Mouse (Mus musculus) thymus, adult 2 months (tissue): ENCODE results near the gene Slmap. TPM values are rescaled to one million over a fixed set of nuclear protein-coding genes. Genes with fewer than 3 reads are reported as not detected.

ENCODE experiments used
- DNase-seq: peaks from one replicate; pipeline ENCODE4 v3.0.0; 2021
- H3K27ac ChIP-seq: fragments of 200-500 bp; 2 replicates; pipeline ENCODE4 v1.5.1; 2012; ENCODE audit warnings: low read length, control low read depth; ENCODE audit not compliant: control insufficient read depth, insufficient read depth
- H3K27me3 ChIP-seq: fragments of 200-500 bp; 2 replicates; pipeline ENCODE4 v1.6.1; 2012; ENCODE audit warnings: mild to moderate bottlenecking, low read length, moderate library complexity, mixed read lengths; ENCODE audit not compliant: control insufficient read depth, insufficient read depth
- H3K36me3 ChIP-seq: fragments of 200-500 bp; 2 replicates; pipeline ENCODE4 v1.6.1; 2012; ENCODE audit warnings: mild to moderate bottlenecking, low read length, moderate library complexity; ENCODE audit not compliant: control insufficient read depth, insufficient read depth
- H3K4me1 ChIP-seq: fragments of 200-500 bp; replicated peaks from 2 replicates; pipeline ENCODE4 v1.6.1; 2012; ENCODE audit warnings: low read length; ENCODE audit not compliant: control insufficient read depth, insufficient read depth
- H3K4me3 ChIP-seq: fragments of 200-500 bp; 2 replicates; pipeline ENCODE4 v1.5.1; 2012; ENCODE audit warnings: mild to moderate bottlenecking, low read length, control low read depth, moderate library complexity; ENCODE audit not compliant: control insufficient read depth, insufficient read depth
- CTCF ChIP-seq: fragments of 200-500 bp; IDR thresholded peaks from 2 replicates; pipeline ENCODE4 v1.5.1; 2012; ENCODE audit warnings: mild to moderate bottlenecking, control low read depth, low read length, moderate library complexity, borderline replicate concordance; ENCODE audit not compliant: control insufficient read depth, poor library complexity, insufficient read depth; ENCODE audit errors: extremely low read depth
- POLR2A ChIP-seq: fragments of 200-500 bp; IDR thresholded peaks from 2 replicates; pipeline ENCODE4 v1.6.1; 2012; ENCODE audit warnings: mild to moderate bottlenecking, low read length, control low read depth, moderate library complexity; ENCODE audit not compliant: control insufficient read depth, poor library complexity, insufficient read depth; ENCODE audit errors: extremely low read depth
- WGBS: fragments of 180-500 bp; shearing (Covaris S2); methylation state at CpG from one replicate; pipeline ENCODE4 v1.1.7; 2018; 5-methylcytosine and 5-hydroxymethylcytosine counted together
- polyA plus RNA-seq: library from polyadenylated mRNA; depleted of rRNA; stranded (reverse); fragments of >200 nt; gene quantifications from 2 replicates; pipeline ENCODE4 v1.2.3, GENCODE M21; 2012

Gene Slmap
- polyA plus RNA-seq, 1 experiment = 20.9 TPM

DNA sequence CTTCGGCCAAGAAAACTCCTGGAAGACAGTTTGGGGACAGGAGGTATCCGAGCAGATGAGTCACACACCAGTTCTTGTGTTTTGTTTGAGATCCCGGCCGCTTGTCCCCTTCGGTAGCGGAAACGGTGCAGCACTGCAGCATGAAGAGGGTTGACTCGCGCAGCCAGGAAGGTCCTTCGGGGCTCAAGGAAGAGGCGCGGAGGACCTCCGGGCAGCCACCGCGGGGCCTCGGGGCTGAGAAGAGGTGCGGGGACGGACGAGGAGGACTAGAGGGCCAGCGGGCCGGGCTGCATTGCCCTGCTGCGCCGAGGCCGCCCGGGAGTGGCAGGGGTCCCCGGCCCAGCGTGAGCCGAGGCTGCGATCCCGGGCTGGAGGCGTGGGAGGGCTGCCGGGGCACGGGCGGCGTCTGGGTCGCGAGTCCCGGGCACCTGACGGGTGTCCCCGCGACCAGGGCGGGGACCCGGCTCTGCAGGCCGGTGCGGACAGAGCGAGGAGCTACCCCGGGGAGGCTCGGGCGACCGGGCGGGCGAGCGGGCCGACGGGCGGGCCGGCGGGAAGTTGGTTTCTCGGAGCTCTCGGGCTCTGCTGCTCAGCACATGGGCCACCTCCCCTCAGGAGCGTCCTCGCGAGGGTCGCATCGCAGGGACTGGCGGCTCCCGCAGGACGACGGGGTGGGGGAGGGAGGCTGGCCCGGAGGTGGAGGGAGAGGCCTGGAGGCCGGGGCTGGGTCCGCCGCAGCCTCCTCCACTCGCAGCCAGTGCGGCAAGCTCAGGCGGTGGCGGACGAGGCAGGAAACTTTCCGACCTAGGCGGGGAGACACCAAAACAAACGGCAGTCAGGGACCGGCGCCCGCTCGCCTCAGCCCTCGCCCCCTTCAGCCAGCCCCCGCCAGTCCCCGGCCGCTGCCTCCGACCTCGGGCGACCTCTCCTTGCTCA lies 642 bp downstream of the Slmap start:
- peak; percentile 63 for DNase-seq
- peak overlapping the region; percentile 27 for H3K27ac ChIP-seq
- under 1% methylated on average over 92 of the region's 92 CpGs for WGBS
- no peaks in the 10 kb centered on the region for H3K36me3 ChIP-seq
- TF ChIP-seq POLR2A = no peak
- no peak for TF ChIP-seq CTCF
- H3K27me3 ChIP-seq = no peaks in the 10 kb centered on the region
- H3K4me3 ChIP-seq = peak overlapping the region; percentile 73
- H3K4me1 ChIP-seq = peaks cover 17% of the 10 kb centered on the region

DNA sequence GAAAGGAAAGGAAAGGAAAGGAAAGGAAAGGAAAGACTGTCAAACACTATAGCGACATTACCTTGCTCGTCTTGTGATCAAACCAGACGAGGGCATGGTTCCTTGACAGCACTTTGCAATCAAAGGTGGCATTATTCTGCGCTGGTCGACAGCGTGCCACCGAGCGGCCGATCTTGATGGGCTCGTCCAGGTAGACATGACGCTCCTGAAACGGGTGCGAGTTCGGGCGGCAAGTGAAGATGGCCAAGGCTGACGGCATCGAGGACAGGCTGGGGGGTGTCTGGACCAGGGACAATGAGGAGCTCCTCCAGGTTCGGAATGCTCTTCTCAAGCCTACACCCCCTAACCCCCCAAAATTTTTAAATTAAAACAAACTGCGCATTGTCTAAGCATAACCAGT lies 1.5 kb downstream of the Slmap start:
- Histone ChIP-seq H3K4me1 (peaks cover 17% of the 10 kb centered on the region), H3K27me3 (no peaks in the 10 kb centered on the region), H3K27ac (no peak overlapping the region), H3K36me3 (no peaks in the 10 kb centered on the region; the same call in 1 of the 2 replicates), H3K4me3 (peak overlapping the region; percentile 73)
- no peak for TF ChIP-seq CTCF
- TF ChIP-seq POLR2A = no peak
- peak; percentile 26 for DNase-seq
- 41% methylated on average over 19 of the region's 19 CpGs for WGBS

DNA sequence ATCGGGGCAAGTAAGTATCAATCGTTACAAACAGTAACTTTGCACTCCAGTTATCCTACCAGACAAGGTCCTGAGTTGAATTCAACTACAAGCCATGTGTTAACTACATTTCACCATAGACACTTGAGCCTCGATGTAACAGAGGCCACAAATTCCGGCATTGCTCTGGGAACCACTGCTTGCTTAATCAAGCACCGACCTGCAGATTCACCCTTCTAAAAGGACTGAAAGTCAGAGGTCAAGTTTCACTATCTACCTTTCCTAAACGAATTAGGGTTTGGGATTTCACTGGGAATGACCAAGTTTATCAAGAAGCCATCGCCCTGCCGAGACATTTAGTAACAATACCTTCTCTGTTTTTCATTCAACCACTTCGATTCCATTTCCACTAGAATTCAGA lies 2.0 kb downstream of the Slmap start:
- no peaks in the 10 kb centered on the region for H3K27me3 ChIP-seq
- TF ChIP-seq POLR2A = no peak
- TF ChIP-seq CTCF = no peak
- peaks cover 17% of the 10 kb centered on the region for H3K4me1 ChIP-seq
- H3K27ac ChIP-seq = no peak overlapping the region
- H3K4me3 ChIP-seq = no peak overlapping the region
- no peak for DNase-seq
- H3K36me3 ChIP-seq = no peaks in the 10 kb centered on the region; the same call in 1 of the 2 replicates
- 68% methylated on average over 9 of the region's 9 CpGs for WGBS

DNA sequence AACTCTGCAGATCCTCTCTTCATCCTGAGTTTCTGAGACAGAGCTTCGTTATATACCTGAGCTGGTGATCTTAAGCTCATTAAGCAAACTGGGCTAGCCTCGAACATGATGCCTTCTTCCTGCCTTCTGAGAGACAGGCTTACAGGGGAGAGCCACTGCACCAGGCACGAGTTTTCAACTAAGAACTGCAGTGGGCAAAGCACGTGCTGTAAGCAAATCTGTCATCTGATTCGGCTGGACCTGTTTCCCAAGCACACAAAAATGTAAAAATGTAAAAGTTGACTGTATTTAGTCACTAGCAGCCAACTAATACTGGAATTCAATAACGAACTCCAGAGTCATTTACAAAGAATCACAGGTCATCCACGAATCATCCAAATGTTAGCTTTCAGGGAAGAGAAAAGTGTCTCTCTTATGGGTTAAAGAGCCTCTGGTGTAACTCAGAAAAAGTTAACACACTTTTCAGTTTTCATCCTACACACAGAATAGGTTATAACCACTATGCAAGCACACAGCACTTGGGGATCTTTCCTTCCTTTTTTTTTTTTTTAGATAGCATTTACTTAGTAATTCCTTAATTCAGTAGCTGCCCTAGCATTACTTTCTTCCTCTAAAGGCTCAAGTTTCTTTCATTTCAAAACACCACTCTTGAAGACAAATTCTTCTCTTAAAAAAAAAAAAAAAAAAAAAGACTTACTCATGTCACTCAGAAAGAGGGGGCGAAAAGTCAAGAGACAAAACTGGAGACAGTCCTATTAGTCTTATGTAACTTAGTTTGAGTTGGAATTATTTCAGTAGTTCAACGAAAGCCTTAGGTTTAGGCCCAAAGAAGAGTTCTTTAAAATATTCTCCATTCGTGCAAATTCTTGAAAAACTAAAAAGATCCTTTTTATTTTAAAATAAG lies 3.1 kb downstream of the Slmap start:
- WGBS = 75% methylated on average over 10 of the region's 10 CpGs
- Histone ChIP-seq H3K36me3 (no peaks in the 10 kb centered on the region; the same call in 1 of the 2 replicates), H3K4me3 (no peak overlapping the region), H3K27ac (no peak overlapping the region), H3K4me1 (peaks cover 17% of the 10 kb centered on the region), H3K27me3 (no peaks in the 10 kb centered on the region)
- no peak for DNase-seq
- TF ChIP-seq POLR2A = no peak
- TF ChIP-seq CTCF = no peak

DNA sequence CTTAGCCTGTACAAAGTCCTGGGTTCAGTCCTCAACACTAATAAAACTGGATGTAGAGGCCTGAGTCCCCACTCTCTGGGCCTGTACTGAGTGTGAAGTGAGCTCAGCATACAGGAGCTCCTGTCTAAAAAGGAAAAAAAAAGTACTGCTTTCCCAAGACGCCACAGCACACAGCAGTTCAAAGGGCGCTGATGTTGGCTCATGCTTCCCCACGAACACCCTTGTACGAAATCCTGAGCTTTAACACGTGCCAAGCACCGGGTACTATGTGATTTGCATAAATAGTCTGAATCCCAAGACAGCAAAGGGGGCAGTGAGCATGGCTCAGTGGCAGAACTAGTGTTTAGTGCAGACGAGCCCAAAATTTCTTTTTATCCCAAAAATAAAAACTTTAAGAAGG lies 4.4 kb downstream of the Slmap start:
- 62% methylated on average over 7 of the region's 7 CpGs for WGBS
- no peaks in the 10 kb centered on the region; the same call in 1 of the 2 replicates for H3K36me3 ChIP-seq
- DNase-seq = no peak
- H3K27ac ChIP-seq = no peak overlapping the region
- H3K27me3 ChIP-seq = no peaks in the 10 kb centered on the region
- TF ChIP-seq CTCF (no peak), POLR2A (no peak)
- H3K4me1 ChIP-seq = peaks cover 17% of the 10 kb centered on the region
- no peak overlapping the region for H3K4me3 ChIP-seq

DNA sequence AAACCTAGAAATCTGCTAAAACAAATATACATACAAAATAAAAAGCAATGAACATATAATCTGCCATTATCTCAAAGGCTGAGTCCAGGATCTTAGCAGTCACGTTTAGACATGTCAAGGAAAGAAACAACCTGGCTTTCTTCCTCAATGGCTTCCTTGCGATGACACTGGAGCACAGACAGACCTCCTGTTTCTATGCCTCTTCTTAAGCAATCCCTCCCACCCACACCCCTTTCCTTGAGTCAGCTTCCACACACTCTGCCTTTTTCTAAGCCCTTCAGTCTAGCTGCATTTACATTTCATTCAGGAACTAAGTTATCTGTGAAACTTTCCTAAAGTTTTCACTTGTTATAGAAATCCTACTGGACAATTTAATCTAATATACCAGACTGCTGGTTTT lies 6.4 kb downstream of the Slmap start:
- DNase-seq = no peak
- Histone ChIP-seq H3K27ac (no peak overlapping the region), H3K4me3 (no peak overlapping the region), H3K36me3 (no peaks in the 10 kb centered on the region; the same call in 1 of the 2 replicates), H3K27me3 (no peaks in the 10 kb centered on the region), H3K4me1 (peaks cover 13% of the 10 kb centered on the region)
- WGBS = 91% methylated on average over 2 of the region's 2 CpGs
- TF ChIP-seq CTCF (no peak), POLR2A (no peak)
